Mouse (Mus musculus) left cerebral cortex, adult 8-10 months (tissue): ENCODE results near the gene Vstm2a. TPM values are rescaled to one million over a fixed set of nuclear protein-coding genes. Genes with fewer than 3 reads are reported as not detected.

Experiments used
- DNase-seq, 2 experiments: peaks; one replicate each; pipeline ENCODE4 v3.0.0; 2022; ENCODE audit warnings: low spot score in 2 of 2
- total RNA-seq, 4 experiments: library from RNA; stranded (reverse); gene quantifications; 2 replicates each; pipeline ENCODE4 v1.2.4; 2022

The Vstm2a gene
- total RNA-seq, 4 experiments from 2014 or later: 117 to 143 (median 124) TPM

DNA sequence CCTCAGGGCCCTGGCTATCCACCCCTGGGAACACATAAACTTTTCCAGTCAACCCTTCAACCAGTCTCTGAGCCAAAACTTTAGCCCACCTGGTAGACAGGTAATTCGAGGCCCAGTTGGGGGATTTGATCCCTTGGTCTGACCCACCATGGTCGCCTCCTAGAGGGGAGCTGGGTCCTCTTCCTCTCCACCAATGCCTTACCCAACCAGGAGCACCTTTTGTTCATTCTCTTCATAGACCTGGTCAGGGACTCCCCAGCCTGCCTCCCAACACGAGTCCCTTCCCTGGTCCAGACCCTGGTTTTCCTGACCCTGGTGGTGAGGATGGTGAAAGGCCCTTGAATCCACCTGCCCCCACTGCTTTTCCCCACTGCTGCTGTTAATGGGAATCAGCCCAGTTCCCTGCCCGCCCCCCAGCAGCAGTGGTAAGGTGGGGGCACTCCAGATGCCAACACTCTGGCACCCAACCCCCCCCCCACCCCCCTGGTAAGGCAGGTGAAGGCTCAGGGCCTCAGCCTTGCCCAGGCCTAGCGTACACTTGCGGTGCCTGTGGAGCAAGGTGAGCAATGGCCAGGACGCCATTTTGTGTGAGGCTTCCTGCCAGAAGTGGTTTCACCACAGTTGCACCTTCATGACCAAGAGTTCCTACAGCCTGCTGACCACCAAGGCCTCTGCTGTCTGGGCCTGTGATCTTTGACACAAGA, 182.2 kb downstream of the Vstm2a start:
- no peak for DNase-seq
